Mouse (Mus musculus) E14TG2a.4 (cell line): ENCODE results near the gene Dck.

ENCODE experiments used
- CTCF ChIP-seq: conservative IDR thresholded peaks from 2 replicates; pipeline ENCODE4 v1.5.1; 2014; ENCODE audit warnings: low read length
- POU5F1 ChIP-seq: IDR thresholded peaks from 2 replicates; pipeline ENCODE4 v1.6.1; 2014; ENCODE audit warnings: low read length, borderline replicate concordance

- no peak for TF ChIP-seq CTCF
- no peak for TF ChIP-seq POU5F1
These were observed 48.4 kb downstream of the Dck start for GRCm38 (mm10) chr5:88813188-88813587.
